Mouse (Mus musculus) myocyte (in vitro differentiated cells): Measurements from ENCODE around the gene Catsper4. TPM values are rescaled to one million over a fixed set of nuclear protein-coding genes. Genes with fewer than 3 reads are reported as not detected.

Source experiments
- H3K27me3 ChIP-seq: one replicate; pipeline ENCODE4 v1.6.1; 2011; ENCODE audit not compliant: control insufficient read depth, insufficient read depth, insufficient read length
- H3K36me3 ChIP-seq: one replicate; pipeline ENCODE4 v1.6.1; 2011; ENCODE audit not compliant: control insufficient read depth, insufficient read depth
- H3K4me2 ChIP-seq: one replicate; pipeline ENCODE4 v1.6.1; 2011; ENCODE audit warnings: low read depth, control low read depth
- H3K4me3 ChIP-seq: one replicate; pipeline ENCODE4 v1.5.1; 2011; ENCODE audit warnings: mild to moderate bottlenecking, control low read depth, moderate library complexity
- H3K79me2 ChIP-seq: one replicate; pipeline ENCODE4 v1.6.1; 2011; ENCODE audit not compliant: control insufficient read depth, insufficient read depth
- H3ac ChIP-seq: one replicate; pipeline ENCODE4 v1.6.1; 2011; ENCODE audit not compliant: control insufficient read depth, insufficient read length
- CEBPB ChIP-seq: IDR thresholded peaks from 2 replicates; pipeline ENCODE4 v1.6.1; 2011; ENCODE audit warnings: mild to moderate bottlenecking, moderate library complexity; ENCODE audit not compliant: poor library complexity, insufficient read depth, severe bottlenecking
- E2F4 ChIP-seq: IDR thresholded peaks from one replicate; pipeline ENCODE4 v1.6.1; 2011; ENCODE audit warnings: mild to moderate bottlenecking, control low read depth, moderate library complexity; ENCODE audit not compliant: insufficient read depth
- MAX ChIP-seq: IDR thresholded peaks from one replicate; pipeline ENCODE4 v1.6.1; 2011; ENCODE audit warnings: low read depth, mild to moderate bottlenecking, control low read depth
- MYOD1 ChIP-seq, 3 experiments: IDR thresholded peaks; one replicate each; pipeline ENCODE4 v1.6.1; 2011; ENCODE audit warnings: control low read depth in 2 of 3, low read depth in 2 of 3, mild to moderate bottlenecking in 2 of 3, moderate library complexity in 1 of 3; ENCODE audit not compliant: insufficient read length in 2 of 3, control insufficient read depth in 1 of 3
- MYOG ChIP-seq, 3 experiments: IDR thresholded peaks; one replicate each; pipeline ENCODE4 v1.6.1; 2011; ENCODE audit warnings: control low read depth in 2 of 3, low read depth in 2 of 3, mild to moderate bottlenecking in 2 of 3; ENCODE audit not compliant: insufficient read length in 2 of 3, control insufficient read depth in 1 of 3, insufficient read depth in 1 of 3
- POLR2A ChIP-seq: IDR thresholded peaks from one replicate; pipeline ENCODE4 v1.6.1; 2011; ENCODE audit warnings: low read depth, mild to moderate bottlenecking, control low read depth, moderate library complexity; ENCODE audit not compliant: insufficient read length
- POLR2AphosphoS2 ChIP-seq: IDR thresholded peaks from one replicate; pipeline ENCODE4 v1.6.1; 2011; ENCODE audit warnings: low read depth, control low read depth; ENCODE audit not compliant: insufficient read length
- REST ChIP-seq: IDR thresholded peaks from one replicate; pipeline ENCODE4 v1.6.1; 2011; ENCODE audit warnings: mild to moderate bottlenecking, control low read depth, moderate library complexity; ENCODE audit not compliant: insufficient read depth, insufficient read length
- SRF ChIP-seq: IDR thresholded peaks from one replicate; pipeline ENCODE4 v1.6.1; 2011; ENCODE audit warnings: low read depth; ENCODE audit not compliant: control insufficient read depth, insufficient read length
- TCF12 ChIP-seq: IDR thresholded peaks from one replicate; pipeline ENCODE4 v1.6.1; 2011; ENCODE audit warnings: mild to moderate bottlenecking, control low read depth; ENCODE audit not compliant: poor library complexity, insufficient read depth, severe bottlenecking
- TCF3 ChIP-seq: IDR thresholded peaks from one replicate; pipeline ENCODE4 v1.6.1; 2011; ENCODE audit warnings: low read depth, control low read depth; ENCODE audit not compliant: insufficient read length
- USF1 ChIP-seq: IDR thresholded peaks from one replicate; pipeline ENCODE4 v1.6.1; 2011; ENCODE audit warnings: low read depth, mild to moderate bottlenecking, control low read depth, moderate library complexity
- polyA plus RNA-seq: library from polyadenylated mRNA; unstranded; fragments of >200 nt; fragmentation: generic; extraction: Trizol; gene quantifications from one replicate; pipeline ENCODE4 v1.2.1, GENCODE M21; 2012; ENCODE audit warnings: missing spikeins

The Catsper4 gene
- polyA plus RNA-seq, 1 experiment = not detected

- Histone ChIP-seq H3K79me2 (peaks cover 4% of the 10 kb centered on the region), H3K27me3 (no peaks in the 10 kb centered on the region), H3K36me3 (no peaks in the 10 kb centered on the region), H3K4me2 (no peak overlapping the region), H3ac (no peak overlapping the region), H3K4me3 (no peak overlapping the region)
- TF ChIP-seq MAX = no peak
- TF ChIP-seq USF1 = no peak
- TF ChIP-seq SRF = no peak
- no peak for TF ChIP-seq REST
- TF ChIP-seq POLR2AphosphoS2 = no peak
- no peak for TF ChIP-seq MYOD1 (IDR thresholded peaks at IDR 0.05; ENCODE audit: control insufficient read depth in 1 of 3, insufficient read length in 2 of 3, low read depth in 2 of 3)
- TF ChIP-seq CEBPB = no peak
- no peak for TF ChIP-seq TCF12
- no peak for TF ChIP-seq TCF3
- TF ChIP-seq POLR2A = no peak
- no peak for TF ChIP-seq E2F4
- no peak for TF ChIP-seq MYOG (IDR thresholded peaks at IDR 0.05; ENCODE audit: control insufficient read depth in 1 of 3, insufficient read depth in 1 of 3, insufficient read length in 2 of 3, low read depth in 2 of 3)
Measured at GRCm38 (mm10) chr4:134166906-134167305, 60.3 kb downstream of the Catsper4 start.

DNA sequence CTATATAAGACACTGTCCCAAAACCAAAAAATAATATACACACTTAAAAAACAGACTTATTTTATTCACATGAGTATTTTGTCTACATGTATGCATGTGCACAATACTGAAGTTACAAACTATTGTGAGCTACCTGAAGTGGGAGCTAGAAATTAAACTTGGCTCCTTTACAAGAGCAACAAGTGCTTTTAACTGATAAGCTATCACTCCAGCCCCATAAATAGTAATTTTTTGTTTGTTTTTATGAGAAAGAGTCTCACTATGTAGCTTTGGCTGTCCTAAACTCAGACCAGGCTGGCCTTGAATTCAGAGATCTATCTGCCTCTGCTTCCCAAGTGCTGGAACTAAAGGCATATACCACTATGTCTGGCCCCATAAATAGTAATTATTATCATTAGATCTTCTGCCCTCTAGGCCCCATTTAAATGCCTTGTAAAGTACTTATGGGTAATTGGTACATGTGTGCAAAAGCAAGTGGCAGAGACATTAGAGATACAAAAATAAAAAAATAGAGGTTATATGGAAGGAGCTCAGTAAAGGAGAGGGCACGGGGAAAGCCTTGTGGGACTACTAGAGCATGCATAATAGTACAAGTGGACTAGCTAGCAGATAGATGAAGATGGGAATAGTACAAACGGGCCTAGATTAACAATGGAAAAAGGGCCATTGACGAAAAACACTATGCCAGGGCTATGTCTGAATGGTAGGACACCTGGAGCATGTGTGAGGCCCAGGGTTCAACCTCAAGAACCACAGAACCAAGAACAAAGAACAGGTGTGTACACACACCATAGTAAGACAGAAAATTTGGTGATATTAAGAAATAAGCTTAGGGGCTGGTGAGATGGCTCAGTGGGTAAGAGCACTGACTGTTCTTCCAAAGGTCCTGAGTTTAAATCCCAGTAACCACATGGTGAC, 61.4 kb downstream of the Catsper4 start:
- Histone ChIP-seq H3K27me3 (no peaks in the 10 kb centered on the region), H3K36me3 (no peaks in the 10 kb centered on the region), H3K79me2 (peaks cover 4% of the 10 kb centered on the region), H3K4me3 (no peak overlapping the region), H3ac (no peak overlapping the region), H3K4me2 (no peak overlapping the region)
- TF ChIP-seq TCF3 = no peak
- no peak for TF ChIP-seq POLR2A
- no peak for TF ChIP-seq E2F4
- no peak for TF ChIP-seq CEBPB
- no peak for TF ChIP-seq USF1
- no peak for TF ChIP-seq MAX
- no peak for TF ChIP-seq MYOG (IDR thresholded peaks at IDR 0.05; ENCODE audit: control insufficient read depth in 1 of 3, insufficient read depth in 1 of 3, insufficient read length in 2 of 3, low read depth in 2 of 3)
- TF ChIP-seq TCF12 = no peak
- no peak for TF ChIP-seq SRF
- TF ChIP-seq REST = no peak
- no peak for TF ChIP-seq POLR2AphosphoS2
- TF ChIP-seq MYOD1 (IDR thresholded peaks at IDR 0.05; ENCODE audit: control insufficient read depth in 1 of 3, insufficient read length in 2 of 3, low read depth in 2 of 3) = no peak

- H3K4me3 ChIP-seq = no peak overlapping the region
- peaks cover 2% of the 10 kb centered on the region for H3K79me2 ChIP-seq
- no peak overlapping the region for H3K4me2 ChIP-seq
- no peak overlapping the region for H3ac ChIP-seq
- TF ChIP-seq POLR2AphosphoS2 (no peak), MYOD1 (IDR thresholded peaks at IDR 0.05; ENCODE audit: control insufficient read depth in 1 of 3, insufficient read length in 2 of 3, low read depth in 2 of 3) (no peak), REST (no peak), E2F4 (no peak), USF1 (no peak), CEBPB (no peak)
- H3K36me3 ChIP-seq = no peaks in the 10 kb centered on the region
- H3K27me3 ChIP-seq = no peaks in the 10 kb centered on the region
Measured at GRCm38 (mm10) chr4:134165024-134165423, 62.2 kb downstream of the Catsper4 start.

- Histone ChIP-seq H3K79me2 (no peaks in the 10 kb centered on the region), H3K4me2 (no peak overlapping the region), H3K27me3 (no peaks in the 10 kb centered on the region), H3K4me3 (no peak overlapping the region), H3ac (no peak overlapping the region), H3K36me3 (no peaks in the 10 kb centered on the region)
- TF ChIP-seq POLR2A (no peak), TCF3 (no peak), USF1 (no peak), MAX (no peak), POLR2AphosphoS2 (no peak), E2F4 (no peak), TCF12 (no peak), MYOD1 (IDR thresholded peaks at IDR 0.05; ENCODE audit: control insufficient read depth in 1 of 3, insufficient read length in 2 of 3, low read depth in 2 of 3) (no peak), SRF (no peak), REST (no peak)
Measured at GRCm38 (mm10) chr4:134164591-134164990, 62.6 kb downstream of the Catsper4 start.

Other genes with a start within 250 kb of the Catsper4 start
- 30.5 TPM for gene Dhdds, start 226.5 kb downstream of the Catsper4 start, polyA plus RNA-seq
- gene Lin28a, start 208.5 kb downstream of the Catsper4 start, polyA plus RNA-seq = 0.16 TPM
- gene Zfp683, start 173.5 kb downstream of the Catsper4 start, polyA plus RNA-seq = not detected
- gene Crybg2, start 166.6 kb downstream of the Catsper4 start, polyA plus RNA-seq = 0.58 TPM
- not detected for gene Cd52, start 132.3 kb downstream of the Catsper4 start, polyA plus RNA-seq
- gene Ubxn11, start 124.8 kb downstream of the Catsper4 start, polyA plus RNA-seq = 1.5 TPM
- gene Sh3bgrl3, start 98.6 kb downstream of the Catsper4 start, polyA plus RNA-seq = 262 TPM
- 21.4 TPM for gene Cep85, start 40.3 kb downstream of the Catsper4 start, polyA plus RNA-seq
- not detected for gene Gm7534, start 24.4 kb downstream of the Catsper4 start, polyA plus RNA-seq
- gene Cnksr1, start 11.0 kb upstream of the Catsper4 start, polyA plus RNA-seq = 0.29 TPM
- gene E130218I03Rik, start 16.3 kb upstream of the Catsper4 start, polyA plus RNA-seq = 0.43 TPM
- 15.7 TPM for gene Zfp593, start 18.2 kb upstream of the Catsper4 start, polyA plus RNA-seq
- gene Gm30191, start 19.6 kb upstream of the Catsper4 start, polyA plus RNA-seq = not detected
- 0.17 TPM for gene Grrp1, start 26.7 kb upstream of the Catsper4 start, polyA plus RNA-seq
- gene Pdik1l, start 60.5 kb upstream of the Catsper4 start, polyA plus RNA-seq = 1.6 TPM
- gene Trim63, start 87.7 kb upstream of the Catsper4 start, polyA plus RNA-seq = 29.1 TPM
- gene Slc30a2, start 115.8 kb upstream of the Catsper4 start, polyA plus RNA-seq = 0.35 TPM
- gene Extl1, start 156.5 kb upstream of the Catsper4 start, polyA plus RNA-seq = 22.4 TPM
- 7.1 TPM for gene Pafah2, start 168.9 kb upstream of the Catsper4 start, polyA plus RNA-seq
- gene Stmn1, start 240.9 kb upstream of the Catsper4 start, polyA plus RNA-seq = 213 TPM